Mouse (Mus musculus) left cerebral cortex, postnatal 36 days (tissue): Measurements from ENCODE around the gene Cela3b. TPM values are rescaled to one million over a fixed set of nuclear protein-coding genes. Genes with fewer than 3 reads are reported as not detected.

Source experiments
- DNase-seq, 2 experiments: peaks; one replicate each; pipeline ENCODE4 v3.0.0; 2021 to 2022; ENCODE audit warnings: low spot score in 2 of 2, mixed read lengths in 1 of 2
- intact Hi-C: fragments of 180-260 bp; cut with DNase I; formaldehyde crosslinking; loops from one replicate; pipeline ENCODE4 v1.15.1; 2025
- total RNA-seq, 2 experiments: library from RNA; stranded (reverse); gene quantifications; 2 replicates each; pipeline ENCODE4 v1.2.3; 2021

Gene Cela3b
- not detected for total RNA-seq

DNA sequence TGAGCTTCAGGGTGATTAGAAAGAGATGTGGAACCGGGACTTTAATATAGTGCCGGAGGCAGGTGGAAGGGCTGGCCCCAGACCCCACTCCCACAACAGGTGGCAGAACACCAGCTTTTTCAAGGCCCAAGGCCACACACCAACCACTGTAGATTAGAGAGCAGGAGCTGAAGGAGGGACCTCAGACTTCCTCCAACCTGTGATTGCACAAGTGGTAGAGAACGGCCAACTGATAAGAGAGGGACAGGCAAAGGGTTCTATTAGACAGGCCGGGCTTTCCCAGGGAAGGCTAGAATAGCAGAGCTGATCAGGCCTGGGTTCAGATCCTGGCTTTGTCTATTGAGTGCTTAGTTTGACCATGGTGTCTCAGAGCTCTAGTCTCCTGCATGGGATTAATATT is at the start of gene Cela3b:
Cela3b (minus strand) TSS at position 39 of the 400 bp plus-strand sequence.
- DNase-seq, result no peak
- intact Hi-C loops, result no loop called here

DNA sequence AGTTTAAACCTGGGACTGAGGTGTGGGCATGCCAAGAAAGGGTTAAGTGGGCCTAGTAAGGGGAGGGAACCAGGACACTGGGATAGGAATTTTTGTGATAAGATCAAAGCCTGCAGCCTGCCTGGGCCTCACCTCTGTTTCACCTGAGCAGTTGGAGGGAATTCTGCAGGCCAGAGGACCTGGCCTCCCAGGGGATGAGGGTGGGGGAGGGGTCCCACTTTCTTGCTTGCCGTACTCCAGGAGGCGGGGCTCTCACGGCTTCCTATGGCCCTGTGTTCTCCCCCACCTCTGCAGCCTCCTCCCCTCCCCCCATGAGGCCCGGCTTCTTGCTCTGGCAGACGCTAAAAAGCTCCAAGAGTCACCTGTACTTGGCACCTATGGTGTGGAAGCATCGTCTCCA is 49.4 kb upstream of the Cela3b start:
- DNase-seq, result no peak

DNA sequence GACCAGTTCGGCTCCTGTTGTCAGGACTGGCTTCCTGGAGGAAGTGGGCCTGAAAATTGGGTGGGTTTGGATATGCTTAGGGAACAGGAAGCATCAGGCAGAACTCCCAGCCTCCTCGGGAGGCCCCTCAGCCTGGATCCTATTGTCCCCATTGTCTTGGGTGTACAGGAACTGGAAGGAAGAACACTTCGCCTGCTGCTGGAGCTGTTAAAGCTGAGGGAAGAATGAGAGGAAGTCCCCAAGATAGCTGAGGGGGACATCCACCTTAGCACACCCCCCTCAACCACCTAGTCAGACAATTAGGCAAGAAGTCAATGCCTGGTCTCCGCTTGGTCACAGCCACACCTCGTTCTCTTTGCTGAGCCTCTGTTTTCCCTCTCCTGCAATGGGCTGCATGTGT is 48.0 kb upstream of the Cela3b start:
- no peak for DNase-seq
- intact Hi-C loops, result no loop called here

More for the DNA sequence above, 49.4 kb upstream of the Cela3b start:
- intact Hi-C loops, result no loop called here

DNA sequence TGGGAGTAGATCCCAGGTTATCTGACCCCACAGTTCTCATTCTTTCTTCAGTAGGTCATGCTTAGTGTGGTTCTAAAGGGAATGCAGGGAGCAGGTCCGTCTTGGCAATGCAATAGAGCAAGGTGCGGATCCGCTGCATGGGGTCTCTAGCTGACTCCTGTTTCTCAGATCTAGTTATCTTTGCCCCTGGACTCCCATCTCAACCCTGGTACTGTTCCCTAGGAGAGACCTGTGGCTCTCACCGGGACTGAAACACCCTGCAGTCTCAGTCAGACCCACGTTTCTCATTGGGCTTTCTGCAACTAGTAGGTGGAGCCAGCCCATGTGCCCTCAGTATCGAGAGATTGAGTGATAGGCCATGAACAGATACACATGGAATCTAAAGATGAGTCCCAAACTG is 47.3 kb upstream of the Cela3b start:
- intact Hi-C loops, result no loop called here

DNA sequence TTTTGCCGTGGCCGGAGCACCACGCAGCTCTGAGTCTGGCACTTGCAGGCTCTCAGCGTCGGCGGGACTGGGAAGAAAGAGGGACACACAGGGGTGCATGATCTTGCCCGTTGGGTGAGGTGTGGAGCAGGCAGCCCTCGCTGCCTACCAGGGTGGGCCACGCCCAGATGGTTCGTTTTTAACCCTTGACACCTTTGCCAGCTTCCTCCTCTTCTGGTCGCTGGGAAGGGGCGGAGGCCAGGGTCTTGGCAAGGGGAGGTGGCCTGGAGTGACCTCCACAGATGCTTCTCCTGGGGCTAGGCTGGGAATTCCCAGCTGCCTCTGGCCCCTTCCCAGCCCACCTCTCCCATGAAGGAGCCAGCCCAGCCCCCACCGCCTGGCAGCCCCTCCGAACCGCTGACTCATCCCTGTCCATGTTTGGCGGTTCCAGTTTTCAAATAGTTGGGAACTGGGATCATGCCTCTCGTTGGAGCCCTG is 46.5 kb upstream of the Cela3b start:
- intact Hi-C loops, result no loop called here
- no peak for DNase-seq

More for the DNA sequence above, 47.3 kb upstream of the Cela3b start:
- no peak for DNase-seq

DNA sequence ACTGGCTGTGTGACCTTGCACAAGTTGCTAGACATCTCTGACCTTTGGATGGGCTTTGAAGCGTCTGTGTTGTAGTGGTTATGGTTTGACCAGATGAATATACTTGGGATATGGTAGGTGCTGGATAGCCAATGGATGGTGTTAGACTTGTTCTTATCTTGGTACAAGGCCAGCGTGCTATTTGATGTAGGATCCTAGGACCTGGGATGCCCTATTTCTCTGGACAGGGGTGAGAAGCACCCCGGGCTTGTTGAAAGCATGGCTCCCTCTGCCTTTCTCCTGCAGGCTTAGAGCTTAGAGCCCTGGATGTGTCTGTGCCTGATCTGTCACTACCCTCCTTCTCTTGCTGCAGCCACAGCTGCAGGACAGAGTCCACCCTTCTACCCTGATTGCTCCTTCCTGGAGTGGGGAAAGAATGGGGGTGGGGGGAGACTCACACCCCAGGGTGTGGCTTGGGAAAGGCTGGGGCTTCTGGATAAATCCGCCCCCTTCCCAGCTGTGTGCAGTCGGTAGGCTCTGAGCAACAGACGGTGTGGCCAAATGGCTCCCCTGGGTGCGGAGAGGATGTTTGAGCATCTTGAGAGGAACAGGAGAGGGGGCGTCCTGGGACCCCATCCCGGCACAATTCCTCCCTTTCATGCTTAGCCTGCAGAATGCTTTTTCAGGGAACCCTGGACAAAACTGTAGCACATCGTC is 45.9 kb upstream of the Cela3b start:
- intact Hi-C loops, result no loop called here
- DNase-seq, result peak; percentile 56 to 60

DNA sequence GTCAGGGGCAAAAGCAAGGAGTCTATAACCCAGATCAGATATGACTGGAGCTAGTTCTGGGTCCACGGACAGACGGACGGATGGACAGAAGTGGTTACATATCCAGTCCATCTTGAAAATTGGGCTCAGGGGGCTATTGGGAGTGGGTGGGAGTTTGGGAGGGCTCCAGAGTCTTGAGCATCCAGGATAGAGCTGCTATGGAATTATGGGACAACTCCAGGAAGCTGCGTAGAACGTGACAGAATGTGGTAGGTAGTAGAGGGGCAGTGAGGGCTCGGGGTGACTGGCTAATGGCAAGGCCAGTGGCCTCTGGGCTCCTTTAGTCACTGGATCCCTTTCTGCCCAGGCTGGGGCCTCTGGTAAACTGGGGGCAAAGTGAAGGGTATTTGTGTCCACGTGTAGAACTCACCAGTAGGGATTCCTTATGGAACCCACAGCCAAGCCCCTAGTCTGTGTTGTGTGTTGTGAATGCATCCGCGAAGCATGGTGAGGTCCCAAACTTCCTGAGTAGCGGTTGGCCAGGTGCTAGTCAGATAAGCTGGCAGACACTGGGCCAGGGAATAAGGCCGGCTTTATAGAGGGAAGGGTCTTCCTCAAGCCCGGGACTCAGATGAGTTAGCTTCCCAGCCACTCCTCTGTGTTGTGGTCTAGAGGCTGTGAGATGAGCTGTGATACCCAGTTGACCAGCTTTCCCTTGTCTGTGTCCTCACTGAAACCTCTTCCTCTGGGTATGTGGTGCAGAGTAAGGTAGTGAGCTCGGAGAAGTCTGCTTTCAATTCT is 45.1 kb upstream of the Cela3b start:
- DNase-seq, result no peak
- intact Hi-C loops, result no loop called here

DNA sequence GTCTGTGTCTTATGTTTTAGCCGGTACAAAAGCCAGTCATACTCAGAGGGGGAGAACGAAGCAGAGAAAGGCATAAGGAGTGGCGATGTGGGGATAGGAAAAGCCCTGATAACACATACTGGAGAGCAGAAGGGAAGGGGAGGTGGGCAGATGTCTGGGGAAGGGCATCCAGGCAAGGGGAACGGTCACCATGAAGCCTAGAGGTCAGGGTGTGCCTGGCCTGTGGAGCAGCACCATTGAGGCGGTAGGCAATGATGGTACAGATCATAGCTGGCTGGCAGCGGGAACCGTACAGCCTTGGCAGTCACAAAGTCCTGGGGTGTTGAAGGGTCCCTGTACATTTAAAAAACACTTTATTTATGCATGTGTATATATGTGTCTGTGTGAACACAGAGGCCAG is 44.4 kb upstream of the Cela3b start:
- DNase-seq, result no peak
- intact Hi-C loops, result no loop called here

DNA sequence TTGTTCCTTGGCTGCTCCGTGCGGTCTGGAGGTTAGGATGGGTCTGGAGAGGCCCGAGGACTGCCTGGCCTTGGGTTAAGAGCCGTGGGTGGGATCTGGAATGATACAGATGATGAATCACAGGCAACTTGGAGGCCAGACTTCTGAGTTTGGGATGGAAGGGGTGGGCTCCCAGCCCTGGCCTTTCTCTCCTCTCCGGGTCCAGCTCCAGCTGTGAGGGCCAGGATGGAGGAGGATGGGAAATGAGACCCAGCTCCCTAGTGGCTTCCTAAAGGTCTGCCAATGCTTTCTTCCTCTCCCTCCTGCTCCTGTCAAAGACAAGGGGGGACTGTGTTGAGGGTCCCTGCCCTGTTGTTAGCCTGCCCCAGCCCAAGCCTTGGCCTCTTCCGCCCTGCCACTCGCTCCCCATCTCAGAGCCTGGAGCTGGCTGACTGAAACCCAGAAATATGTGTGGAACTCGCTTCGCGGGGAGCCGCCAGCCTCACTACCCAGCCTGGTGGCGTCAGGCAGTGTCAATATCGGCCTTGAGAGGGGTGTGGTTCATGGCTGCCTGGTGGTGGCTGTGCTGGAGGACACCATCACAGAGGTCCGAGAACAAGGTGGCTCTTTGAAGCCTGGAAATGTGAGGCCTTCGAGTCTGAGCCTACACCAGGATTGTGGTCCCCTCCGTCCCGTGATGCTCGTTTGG is 43.5 kb upstream of the Cela3b start:
- DNase-seq, result no peak
- intact Hi-C loops, result no loop called here

DNA sequence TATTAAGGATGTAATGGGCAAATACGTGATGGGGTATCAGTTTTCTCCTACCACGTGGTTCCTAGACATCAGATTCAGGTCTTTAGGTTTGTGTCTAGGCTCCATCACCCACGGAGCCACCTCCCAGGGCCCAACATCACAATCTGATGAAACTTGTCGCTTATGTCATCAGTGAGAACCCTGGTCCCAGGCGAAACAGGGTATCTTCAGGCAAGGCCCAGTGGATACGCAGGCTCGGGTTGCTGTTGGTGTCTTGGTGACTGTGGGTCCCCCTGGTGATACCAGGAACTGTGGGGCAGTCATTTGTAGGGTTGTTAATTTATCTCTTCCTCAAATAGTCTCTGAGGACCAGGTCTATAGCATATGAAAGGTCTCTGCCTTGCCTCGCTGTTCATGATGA is 42.9 kb upstream of the Cela3b start:
- no peak for DNase-seq
- intact Hi-C loops, result no loop called here

DNA sequence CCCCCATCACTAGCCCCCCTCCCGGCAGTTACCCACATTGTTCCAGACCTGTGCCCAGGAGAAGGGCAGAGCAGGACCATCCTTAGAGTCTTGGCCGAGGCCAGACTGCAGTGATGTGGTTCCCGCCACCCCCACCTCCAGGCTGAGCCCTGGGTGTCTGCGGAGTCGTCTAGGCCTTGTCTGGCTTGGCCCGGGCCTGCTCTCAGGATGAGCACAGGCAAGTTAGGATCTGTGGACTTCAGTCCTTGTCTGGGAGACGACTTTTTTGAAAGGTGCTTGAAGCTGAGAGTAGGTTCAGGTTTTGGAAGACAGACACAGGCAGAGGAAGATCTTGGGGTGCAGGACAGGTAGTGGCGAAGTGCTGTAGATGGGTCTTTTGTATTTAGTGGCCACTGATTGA is 41.0 kb upstream of the Cela3b start:
- DNase-seq, result no peak
- intact Hi-C loops, result no loop called here

DNA sequence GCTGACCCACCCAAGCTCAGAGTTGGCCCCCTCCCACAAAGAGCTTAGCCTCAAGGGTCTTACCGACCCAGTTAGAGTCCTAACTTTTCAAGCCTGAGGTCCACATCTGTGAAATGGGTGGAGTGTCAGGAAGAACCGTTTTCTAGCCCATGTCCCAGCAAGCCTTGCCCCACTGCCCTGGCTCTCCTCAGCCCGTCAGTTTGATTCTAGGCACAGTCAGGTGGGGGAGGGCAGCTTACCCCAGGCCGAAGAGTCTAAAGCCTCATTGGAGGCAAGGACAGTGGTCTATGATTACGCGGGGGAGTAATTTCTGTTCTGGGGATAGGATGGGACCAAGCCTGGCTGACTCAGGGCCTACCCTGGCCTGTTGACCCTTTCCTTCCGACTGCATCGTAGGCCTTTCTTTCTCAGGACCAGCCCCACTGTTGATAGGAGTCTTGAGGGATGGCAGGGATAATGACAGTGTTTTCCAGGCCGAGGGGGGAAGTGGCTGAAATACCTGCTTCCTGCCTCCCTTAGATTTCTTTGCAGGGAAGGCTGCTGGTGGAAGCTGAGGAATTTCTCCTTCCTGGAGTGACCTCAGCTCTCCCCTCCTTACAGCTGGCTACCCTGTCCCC is 40.5 kb upstream of the Cela3b start:
- intact Hi-C loops, result no loop called here
- DNase-seq, result no peak

DNA sequence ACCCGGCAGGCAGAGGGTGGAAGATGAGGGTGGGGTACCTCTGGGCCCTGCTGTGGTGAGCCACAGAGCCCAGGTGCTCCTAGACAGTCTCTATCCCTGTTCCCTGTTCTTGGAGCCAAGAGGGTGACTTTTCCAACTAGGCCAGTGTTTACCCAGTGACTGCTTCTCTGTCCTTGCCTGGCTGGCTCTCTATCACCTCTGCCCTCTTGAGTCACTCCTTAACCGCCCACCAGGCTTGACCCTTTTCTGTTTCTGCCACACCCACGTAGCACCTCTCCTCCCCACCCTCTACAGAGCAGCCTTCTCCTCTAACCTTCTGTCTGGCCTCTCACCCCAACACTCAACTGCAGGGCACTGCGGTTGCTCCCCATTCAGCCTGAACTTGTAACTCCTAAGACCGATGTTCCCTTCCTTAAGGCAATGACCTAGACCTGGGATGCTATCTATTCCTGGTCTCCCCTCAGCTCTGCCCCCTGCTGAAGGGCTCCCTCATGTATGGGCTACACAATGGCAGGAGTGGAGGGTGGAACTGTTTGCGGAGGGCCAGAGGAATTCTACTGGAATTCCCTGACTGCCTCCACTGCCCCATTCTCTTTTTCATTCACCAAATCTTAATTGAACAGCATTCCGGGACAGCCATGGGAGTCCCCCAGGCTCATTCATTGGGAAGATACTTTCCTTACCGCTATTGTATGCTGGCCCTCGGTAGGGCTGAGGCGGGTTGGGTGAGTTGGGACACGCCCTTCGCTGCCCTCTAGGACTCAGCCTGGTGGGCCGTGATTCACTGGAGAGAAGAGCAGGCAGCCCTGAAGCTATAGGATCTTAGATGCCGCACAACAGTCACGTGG is 39.7 kb upstream of the Cela3b start:
- intact Hi-C loops, result no loop called here
- DNase-seq, result no peak

DNA sequence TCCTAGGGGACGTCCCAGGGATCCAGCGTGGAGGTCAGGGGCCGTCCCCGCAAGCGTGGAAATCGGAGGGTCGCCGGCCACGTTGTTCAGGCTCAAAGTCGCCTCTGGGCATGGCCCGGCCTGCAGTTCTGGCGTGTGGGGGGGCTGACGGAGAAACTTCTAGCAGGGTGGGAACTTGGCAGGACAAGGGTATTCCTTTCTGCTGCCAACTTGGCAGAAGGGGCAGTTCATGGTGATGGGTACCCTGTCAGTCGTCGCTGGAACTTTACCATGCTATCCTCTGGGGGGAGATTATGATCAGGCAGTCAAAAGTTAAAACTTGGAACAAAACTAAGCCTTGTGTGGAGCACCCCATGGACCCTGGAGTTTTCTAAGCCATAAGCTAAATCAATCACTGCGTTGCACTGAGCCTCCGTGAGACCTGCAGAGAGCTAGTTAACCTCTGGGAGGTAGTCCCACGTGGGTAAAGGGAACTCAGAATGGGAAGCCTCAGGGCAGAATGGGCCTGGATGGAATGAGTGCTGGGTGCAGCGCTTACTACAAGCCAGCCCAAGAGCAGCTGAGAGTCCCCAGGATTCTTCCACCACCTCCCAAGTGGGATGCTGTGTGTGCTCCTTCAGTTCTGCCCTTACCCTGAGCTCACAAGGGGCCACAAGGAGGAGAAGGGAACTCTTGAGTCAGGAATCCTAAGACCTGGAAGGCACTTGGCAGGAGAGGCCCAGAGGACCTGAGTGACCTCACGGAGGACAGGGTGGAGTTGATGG is 38.9 kb upstream of the Cela3b start:
- no peak for DNase-seq
- intact Hi-C loops, result no loop called here

DNA sequence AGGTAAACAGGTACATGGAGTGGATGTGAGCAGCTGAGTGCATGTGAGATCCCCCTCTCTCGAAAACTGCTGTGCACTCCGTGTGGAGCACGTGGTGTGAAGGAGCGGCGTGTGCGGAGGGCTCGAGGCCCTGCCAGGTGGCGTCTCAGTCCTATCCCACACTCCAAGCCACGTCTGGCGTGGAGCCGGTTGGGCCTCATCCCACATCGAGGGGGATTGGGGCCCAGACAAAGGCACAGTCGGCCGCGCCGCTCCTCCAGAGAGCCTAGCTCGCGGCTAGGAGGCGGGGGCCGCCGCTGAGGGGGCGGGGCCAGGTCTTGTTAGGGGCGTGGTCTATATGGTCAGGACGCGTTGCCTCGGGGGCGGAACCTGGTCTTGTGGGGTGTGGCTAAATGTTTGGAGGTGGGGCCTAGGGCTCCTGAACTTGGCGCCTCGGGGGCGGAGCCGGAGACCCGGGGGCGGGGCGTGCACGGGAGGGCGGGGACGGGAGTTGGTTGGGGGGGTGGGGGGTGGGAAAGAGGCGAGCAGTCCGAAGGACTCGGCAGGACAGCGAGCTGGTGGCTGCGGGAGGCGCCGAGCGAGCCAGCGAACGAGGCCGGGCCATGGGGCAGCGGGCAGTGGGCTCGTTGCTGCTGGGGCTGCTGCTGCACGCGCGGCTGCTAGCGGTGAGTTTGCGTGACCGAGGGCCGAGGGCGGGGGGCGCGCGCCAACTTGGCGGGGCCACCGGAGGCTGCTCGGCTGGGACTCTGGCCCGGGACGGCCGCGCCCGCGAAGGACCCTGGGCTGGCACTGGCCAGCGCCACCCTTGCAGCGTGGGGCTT is 38.1 kb upstream of the Cela3b start, which contains the start of gene Hspg2:
Hspg2 (plus strand) TSS at position 510 of the 821 bp plus-strand sequence.
- DNase-seq, result peak; percentile 71 to 74
- intact Hi-C loops, result no loop called here

DNA sequence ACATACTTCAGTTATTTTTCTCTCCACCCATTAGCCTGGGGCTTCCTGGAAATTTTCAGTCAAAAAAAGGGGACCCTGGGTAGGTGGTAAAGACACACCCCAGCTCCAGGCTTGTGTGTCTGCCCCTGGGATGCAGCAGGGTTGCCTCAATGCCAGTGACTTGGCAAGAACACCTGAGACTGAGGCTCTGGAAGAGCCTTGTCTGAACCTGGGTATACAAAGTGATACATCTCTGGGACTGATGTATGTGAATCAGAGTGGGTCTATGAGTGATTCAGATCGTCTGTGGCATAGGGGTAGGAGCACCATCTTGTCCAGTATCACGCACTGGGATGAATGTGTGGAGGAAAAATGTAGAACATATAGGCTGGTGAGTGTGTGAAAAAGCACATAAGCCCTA is 37.2 kb upstream of the Cela3b start:
- intact Hi-C loops, result no loop called here
- DNase-seq, result no peak

DNA sequence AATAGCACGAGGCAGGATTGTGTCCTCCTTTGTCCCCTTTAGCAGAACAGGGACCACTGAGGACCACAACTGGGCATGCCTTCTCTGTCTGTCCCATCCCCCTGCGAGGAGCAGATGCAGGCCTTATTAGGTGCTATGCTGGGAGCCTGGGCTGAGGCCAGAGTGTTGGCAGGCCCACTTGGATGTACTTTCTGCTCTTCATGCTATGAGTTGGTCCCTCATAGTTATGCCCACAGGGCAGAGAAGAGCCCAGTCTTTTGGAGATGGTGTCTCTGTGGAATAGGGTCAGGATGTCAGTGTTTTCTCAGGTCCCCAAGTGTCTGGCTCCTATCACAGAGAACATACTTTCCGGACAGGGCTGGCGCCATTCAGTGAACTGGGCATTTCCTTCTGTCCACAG is 36.7 kb upstream of the Cela3b start:
- no peak for DNase-seq
- intact Hi-C loops, result no loop called here
